Mouse (Mus musculus): ENCODE results near the gene Map3k5.

DNA sequence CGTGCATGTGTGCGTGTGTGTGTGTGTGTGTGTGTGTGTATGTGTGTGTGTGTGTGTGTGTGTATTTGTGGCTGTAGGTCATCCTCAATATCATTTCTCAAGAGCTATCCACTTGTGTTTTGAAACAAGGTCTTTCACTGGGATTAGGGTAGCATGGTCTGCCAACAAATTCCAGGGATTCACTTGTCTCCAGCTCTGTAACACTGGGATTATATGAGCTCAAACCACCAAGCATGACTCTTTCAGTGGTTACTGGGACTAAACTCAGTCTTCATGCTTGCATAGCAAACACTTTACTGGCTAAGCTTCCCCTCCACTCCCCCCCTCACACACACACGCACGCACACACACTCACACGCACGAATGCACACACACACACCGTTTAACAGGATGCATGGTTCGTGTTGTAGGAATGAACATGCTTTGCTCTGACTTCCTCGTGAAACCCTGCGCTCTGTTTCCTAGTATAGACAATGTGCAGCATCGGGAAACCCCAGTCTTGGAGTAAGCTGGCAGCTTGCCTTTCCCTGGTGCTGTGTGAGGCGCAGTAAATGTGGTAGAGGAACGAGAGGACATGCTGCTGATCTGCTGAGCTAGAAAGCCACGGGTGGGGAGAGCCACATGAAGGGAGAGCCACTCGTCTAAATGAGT, 126.2 kb downstream of the Map3k5 start:
- TF ChIP-seq POLR2A (IDR thresholded peaks at IDR 0.05; ENCODE audit: borderline replicate concordance, extremely low read depth, low read depth, low read length) (no peak), CTCF (IDR thresholded peaks at IDR 0.05; ENCODE audit: insufficient read depth, low read length) (no peak)

Data from lung, adult 2 months (tissue).